Mouse (Mus musculus): ENCODE results near the gene Olfr1016.

The Olfr1016 gene
- long read RNA-seq, experiment 1 = 0 reads
- long read RNA-seq, experiment 2 = 0 reads

DNA sequence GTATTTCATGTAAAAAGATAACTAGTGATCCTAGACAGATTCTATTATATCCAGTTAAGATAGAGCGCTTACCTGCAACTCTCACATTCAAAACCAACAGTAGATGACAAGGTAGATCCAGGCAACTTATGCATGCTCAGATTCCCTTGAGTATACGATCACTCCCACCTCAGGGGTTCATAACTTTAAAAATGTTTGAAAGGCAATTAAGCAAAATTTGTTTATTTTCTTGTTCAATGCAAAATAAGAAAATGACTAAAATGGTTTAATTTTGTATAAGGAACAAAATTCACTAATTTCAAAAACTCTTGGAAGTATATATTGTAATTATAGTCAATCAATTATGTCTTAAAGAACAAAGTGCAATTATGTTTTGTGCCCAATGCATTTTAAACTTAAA lies at the start of gene Olfr1016:
TSS of gene Olfr1016 (minus strand) at position 101 of the 400 bp plus-strand sequence.
- intact Hi-C loops (cut with DNase I) = no loop called here

DNA sequence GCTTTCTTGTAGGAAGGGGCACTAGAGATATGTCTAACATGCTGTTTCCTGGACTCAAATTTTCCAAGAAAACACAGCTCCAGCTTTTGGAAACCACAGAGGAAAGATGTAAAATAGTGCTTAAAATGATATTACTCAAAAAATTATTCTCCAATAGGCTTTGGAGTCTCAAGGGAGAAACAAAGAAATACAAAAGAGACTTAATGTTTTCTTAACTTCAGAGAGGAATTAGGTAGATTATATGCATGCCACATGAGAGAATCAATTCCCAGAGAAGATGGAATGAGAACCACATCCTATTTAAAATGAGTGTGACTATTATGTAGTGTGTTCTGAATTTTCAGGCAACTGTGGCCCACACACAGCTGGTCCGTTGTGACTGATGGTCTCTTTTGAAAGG lies 44.4 kb upstream of the Olfr1016 start, which contains the start of gene Olfr1020:
TSS of gene Olfr1020 (plus strand) at position 301 of the 400 bp plus-strand sequence.
- intact Hi-C loops (cut with DNase I) = no loop called here

DNA sequence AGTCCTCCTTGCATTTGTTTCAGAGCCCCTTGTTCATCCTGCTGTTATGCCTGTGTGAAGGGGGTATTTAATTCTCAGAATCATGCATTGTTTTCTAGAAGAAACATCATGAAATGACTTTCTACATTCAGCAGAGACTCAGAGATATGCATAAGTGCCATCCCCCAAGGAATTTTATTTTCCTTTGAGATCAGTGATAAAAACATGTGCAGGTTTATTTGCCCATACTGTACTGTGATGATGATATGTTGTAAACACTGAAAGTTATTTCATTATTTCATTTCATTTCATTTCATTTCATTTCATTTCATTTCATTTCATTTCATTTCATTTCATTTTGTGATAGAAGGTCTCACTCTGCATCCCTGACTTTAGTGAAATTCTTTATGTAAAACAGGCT lies 43.0 kb upstream of the Olfr1016 start, which contains the start of gene Olfr1019:
TSS of gene Olfr1019 (minus strand) at position 101 of the 400 bp plus-strand sequence.
- intact Hi-C loops (cut with DNase I) = no loop called here

DNA sequence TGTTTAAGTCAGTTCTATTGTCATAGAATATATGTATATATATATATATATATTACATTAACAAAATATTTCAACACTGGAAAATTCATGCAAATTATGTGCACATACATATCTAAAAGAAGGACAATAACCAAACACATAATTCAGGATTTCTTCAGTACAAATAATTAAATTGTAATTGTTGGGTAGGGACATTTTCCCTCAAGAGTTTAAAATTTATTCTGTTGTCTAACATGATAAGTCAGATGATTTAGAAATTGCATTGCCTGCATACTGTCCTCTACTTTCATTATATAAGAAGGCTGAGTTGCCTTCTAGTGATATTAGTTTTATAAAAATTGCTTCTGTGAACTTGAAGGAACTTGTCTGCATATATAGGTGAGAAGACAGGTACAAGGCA lies 15.8 kb upstream of the Olfr1016 start, which contains the start of gene Olfr1018:
TSS of gene Olfr1018 (plus strand) at position 301 of the 400 bp plus-strand sequence.
- intact Hi-C loops (cut with DNase I) = no loop called here

- intact Hi-C loops (cut with DNase I) = no loop called here
Measured at GRCm38 (mm10) chr2:85804501-85804900, 2.2 kb upstream of the Olfr1016 start.

- intact Hi-C loops (cut with DNase I) = no loop called here
Measured at GRCm38 (mm10) chr2:85792331-85792730, 10.0 kb downstream of the Olfr1016 start.

- intact Hi-C loops (cut with DNase I) = no loop called here
Measured at GRCm38 (mm10) chr2:85781717-85782116, 20.6 kb downstream of the Olfr1016 start, which contains the start of gene Olfr1015. Gene Olfr1015 (plus strand): TSS chr2:85782017.

- intact Hi-C loops (cut with DNase I) = no loop called here
Measured at GRCm38 (mm10) chr2:85772413-85772812, 29.9 kb downstream of the Olfr1016 start, which contains the start of gene Olfr1014. Gene Olfr1014 (plus strand): TSS chr2:85772713.

DNA sequence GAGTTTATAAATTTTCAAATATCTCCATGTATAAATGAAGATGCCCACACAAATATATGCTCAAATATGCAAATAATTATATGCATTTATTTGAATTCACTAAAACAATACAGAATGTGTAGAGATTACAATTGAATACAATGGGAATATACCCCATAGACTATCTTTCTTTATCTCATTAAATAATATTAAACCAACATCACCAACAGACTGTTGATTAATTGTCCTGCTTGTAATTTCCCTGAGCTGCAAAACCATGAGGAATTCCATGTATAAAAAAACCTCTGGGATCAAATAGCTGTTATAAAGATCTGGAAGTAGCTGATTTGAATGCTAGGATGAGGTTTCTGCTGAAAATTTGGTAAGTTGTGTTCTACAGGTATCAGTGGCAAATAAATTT lies 35.5 kb downstream of the Olfr1016 start, which contains the start of gene Olfr1013:
TSS of gene Olfr1013 (plus strand) at position 301 of the 400 bp plus-strand sequence.
- intact Hi-C loops (cut with DNase I) = no loop called here

DNA sequence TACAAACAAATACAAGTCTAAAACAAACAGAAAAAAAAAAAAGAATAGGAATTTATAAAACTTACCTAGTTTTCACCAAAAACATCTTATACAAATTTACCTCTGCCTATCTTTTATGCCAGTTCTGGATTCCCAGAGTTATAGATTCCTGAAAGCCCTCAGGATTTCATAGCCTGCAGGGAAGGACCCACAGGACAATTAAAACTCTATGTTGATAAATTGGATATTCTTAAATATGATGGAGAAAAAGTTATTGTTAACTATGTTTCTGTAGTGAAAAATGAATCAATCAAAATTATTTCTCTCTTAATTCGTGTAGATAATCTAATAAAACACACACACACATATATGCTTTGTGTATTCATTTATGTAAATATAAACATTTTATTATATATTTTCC lies 39.7 kb downstream of the Olfr1016 start, which contains the start of gene Olfr1012:
TSS of gene Olfr1012 (minus strand) at position 101 of the 400 bp plus-strand sequence.
- intact Hi-C loops (cut with DNase I) = no loop called here

- intact Hi-C loops (cut with DNase I) = no loop called here
Measured at GRCm38 (mm10) chr2:85753822-85754221, 48.5 kb downstream of the Olfr1016 start.

Measured in adrenal gland (tissue).